Mouse (Mus musculus): ENCODE measurements at regions not wholly inside any gene's neighbourhood (a gene's known extent, or its start where the extent isn't known, plus 50 kb on each side); places are given as distances from the start of the nearest gene placed in this dataset.

GRCm38 (mm10) chr11:43343574-43343973 lies 82.5 kb downstream of the Pttg1 start:
- H3K27me3 ChIP-seq (replicated peaks): no peaks in the 10 kb centered on the region
- in situ Hi-C loops (cut with MboI; ENCODE audit: low pct_ligation_motif_present, low pct_unique_long_range_greater_than_20kb, low sequenced_read_pairs): loop anchor here (10.0 kb wide), 2 partner anchors 49 to 129 kb away; no protein-coding TSS in a partner anchor
- dilution Hi-C loops (cut with MboI; ENCODE audit: extremely low pct_ligation_motif_present, extremely low pct_unique_long_range_greater_than_20kb, low sequenced_read_pairs): no loop called here
- H3K9me3 ChIP-seq (replicated peaks; ENCODE audit: low read length): no peaks in the 10 kb centered on the region
- no peak overlapping the region for H3K4me3 ChIP-seq (replicated peaks in 1 of 3; ENCODE audit: low read depth in 2 of 3, low read length in 2 of 3, poor library complexity in 1 of 3)
- no peaks in the 10 kb centered on the region for H3K36me3 ChIP-seq (replicated peaks in 1 of 2; ENCODE audit: control insufficient read depth in 1 of 2, insufficient read depth in 1 of 2, low read length in 1 of 2)
- H3K4me1 ChIP-seq (ENCODE audit: control insufficient read depth in 1 of 2, insufficient read depth in 2 of 2): peaks cover 9 to 35% of the 10 kb centered on the region in 2 experiments; a peak in 3 of 4 replicates
- H3K4me2 ChIP-seq (ENCODE audit: insufficient read depth, low read depth, poor library complexity, severe bottlenecking): peak overlapping the region; percentile 73
- no peak overlapping the region for H3K27ac ChIP-seq (ENCODE audit: insufficient read depth, low read depth)
- no peak overlapping the region for H3K9ac ChIP-seq (ENCODE audit: insufficient read depth, low read depth)
- peak; percentile 38; the same call in 1 of the 2 replicates for TF ChIP-seq TCF12 (IDR thresholded peaks at IDR 0.05; ENCODE audit: low read depth, low read length)
- no peak for TF ChIP-seq KAT2A (IDR thresholded peaks at IDR 0.05; ENCODE audit: insufficient replicate concordance, low read length)
- TF ChIP-seq MAX (IDR thresholded peaks at IDR 0.05; ENCODE audit: low read length): 0 out of 2 replicates have a peak, but pooled peaks have one; percentile 39
- TF ChIP-seq SMC3 (IDR thresholded peaks at IDR 0.05; ENCODE audit: low read depth, low read length): no peak
- TF ChIP-seq MAZ (IDR thresholded peaks at IDR 0.05; ENCODE audit: low read depth, low read length): no peak
- TF ChIP-seq MEF2A (IDR thresholded peaks at IDR 0.05; ENCODE audit: borderline replicate concordance, low read depth, low read length): peak; percentile 27; the same call in 1 of the 2 replicates
- TF ChIP-seq RAD21 (IDR thresholded peaks at IDR 0.05; ENCODE audit: low read depth, low read length): no peak; the same call in 1 of the 2 replicates
- TF ChIP-seq MYC (IDR thresholded peaks at IDR 0.05; ENCODE audit: low read depth, low read length): no peak
- no peak for TF ChIP-seq HCFC1 (IDR thresholded peaks at IDR 0.05; ENCODE audit: low read depth, low read length)
- TF ChIP-seq UBTF (IDR thresholded peaks at IDR 0.05; ENCODE audit: low read depth, low read length): 0 out of 2 replicates have a peak, but pooled peaks have one; percentile 26
- peak; percentile 41 for TF ChIP-seq EP300 (IDR thresholded peaks at IDR 0.05; ENCODE audit: low read length)
- TF ChIP-seq ZC3H11A (IDR thresholded peaks at IDR 0.05; ENCODE audit: low read depth, low read length): no peak
- 0 out of 2 replicates have a peak, but pooled peaks have one; percentile 48 for TF ChIP-seq SIN3A (IDR thresholded peaks at IDR 0.05; ENCODE audit: low read length)
- peak; percentile 97 for TF ChIP-seq ETS1 (conservative IDR thresholded peaks at IDR 0.05; ENCODE audit: low read depth, low read length)
- peak; percentile 40; the same call in 1 of the 2 replicates for TF ChIP-seq JUN (IDR thresholded peaks at IDR 0.05; ENCODE audit: insufficient read depth, low read depth, low read length)
- TF ChIP-seq RCOR1 (conservative IDR thresholded peaks at IDR 0.05; ENCODE audit: low read depth, low read length): no peak
- peak; percentile 87 for TF ChIP-seq BHLHE40 (IDR thresholded peaks at IDR 0.05; ENCODE audit: low read depth, low read length)
- no peaks in the 10 kb centered on the region for H3K79me2 ChIP-seq (replicated peaks; ENCODE audit: control insufficient read depth, extremely low read depth, insufficient read depth, poor library complexity, severe bottlenecking)
- peak; percentile 81 for DNase-seq (ENCODE audit: extremely low read depth)

- peaks cover 2 to 15% of the 10 kb centered on the region in 2 experiments; a peak in 3 of 4 replicates for H3K4me1 ChIP-seq (ENCODE audit: control insufficient read depth in 1 of 2, insufficient read depth in 2 of 2)
Measured at GRCm38 (mm10) chr11:43338377-43338993, 87.6 kb downstream of the Pttg1 start.

More at GRCm38 (mm10) chr11:43338377-43338993, 87.6 kb downstream of the Pttg1 start:
- H3K79me2 ChIP-seq (replicated peaks; ENCODE audit: control insufficient read depth, extremely low read depth, insufficient read depth, poor library complexity, severe bottlenecking): no peaks in the 10 kb centered on the region
- DNase-seq (ENCODE audit: extremely low read depth): no peak
- no peaks in the 10 kb centered on the region for H3K9me3 ChIP-seq (replicated peaks; ENCODE audit: low read length)
- H3K4me2 ChIP-seq (ENCODE audit: insufficient read depth, low read depth, poor library complexity, severe bottlenecking): no peak overlapping the region
- dilution Hi-C loops (cut with MboI; ENCODE audit: extremely low pct_ligation_motif_present, extremely low pct_unique_long_range_greater_than_20kb, low sequenced_read_pairs) (no loop called here), in situ Hi-C loops (cut with MboI; ENCODE audit: low pct_ligation_motif_present, low pct_unique_long_range_greater_than_20kb, low sequenced_read_pairs) (no loop called here)
- H3K27me3 ChIP-seq (replicated peaks): no peaks in the 10 kb centered on the region
- no peaks in the 10 kb centered on the region for H3K36me3 ChIP-seq (replicated peaks in 1 of 2; ENCODE audit: control insufficient read depth in 1 of 2, insufficient read depth in 1 of 2, low read length in 1 of 2)
- TF ChIP-seq SIN3A (IDR thresholded peaks at IDR 0.05; ENCODE audit: low read length) (no peak), KAT2A (IDR thresholded peaks at IDR 0.05; ENCODE audit: insufficient replicate concordance, low read length) (no peak), HCFC1 (IDR thresholded peaks at IDR 0.05; ENCODE audit: low read depth, low read length) (no peak), UBTF (IDR thresholded peaks at IDR 0.05; ENCODE audit: low read depth, low read length) (no peak), ZC3H11A (IDR thresholded peaks at IDR 0.05; ENCODE audit: low read depth, low read length) (no peak), PAX5 (IDR thresholded peaks at IDR 0.05; ENCODE audit: low read length) (no peak), NRF1 (IDR thresholded peaks at IDR 0.05; ENCODE audit: low read depth, low read length) (no peak), MEF2A (IDR thresholded peaks at IDR 0.05; ENCODE audit: borderline replicate concordance, low read depth, low read length) (no peak), BHLHE40 (IDR thresholded peaks at IDR 0.05; ENCODE audit: low read depth, low read length) (no peak), POLR2A (IDR thresholded peaks at IDR 0.05; ENCODE audit: low read depth, low read length) (no peak), POLR2AphosphoS2 (IDR thresholded peaks at IDR 0.05; ENCODE audit: low read depth, low read length) (no peak), RAD21 (IDR thresholded peaks at IDR 0.05; ENCODE audit: low read depth, low read length) (no peak), MXI1 (IDR thresholded peaks at IDR 0.05; ENCODE audit: low read depth, low read length) (no peak), GABPA (IDR thresholded peaks at IDR 0.05; ENCODE audit: insufficient replicate concordance, low read depth, low read length) (no peak), ZNF384 (IDR thresholded peaks at IDR 0.05; ENCODE audit: low read depth, low read length) (no peak), RCOR1 (conservative IDR thresholded peaks at IDR 0.05; ENCODE audit: low read depth, low read length) (no peak), MAFK (IDR thresholded peaks at IDR 0.05; ENCODE audit: insufficient replicate concordance, low read length) (no peak)
- H3K9ac ChIP-seq (ENCODE audit: insufficient read depth, low read depth): no peak overlapping the region
- no peak overlapping the region for H3K4me3 ChIP-seq (replicated peaks in 1 of 3; ENCODE audit: low read depth in 2 of 3, low read length in 2 of 3, poor library complexity in 1 of 3)
- no peak overlapping the region for H3K27ac ChIP-seq (ENCODE audit: insufficient read depth, low read depth)
